Mouse (Mus musculus) liver, postnatal 0 days (tissue): ENCODE results near the gene Ubfd1.

Source experiments
- CTCF ChIP-seq: sonication (generic); IDR thresholded peaks from 2 replicates; pipeline ENCODE4 v1.5.1; 2016; ENCODE audit warnings: antibody characterized with exemption, low read depth
- EP300 ChIP-seq: IDR thresholded peaks from 2 replicates; pipeline ENCODE4 v1.6.1; 2016; ENCODE audit warnings: antibody characterized with exemption, low read depth, mild to moderate bottlenecking

- TF ChIP-seq CTCF (no peak), EP300 (no peak)
These were observed 7.4 kb downstream of the Ubfd1 start for GRCm38 (mm10) chr7:122074374-122074773.
